Mouse (Mus musculus) neural tube, embryonic 10.5 days (tissue): Measurements from ENCODE around the gene Cd59a.
A peak's percentile ranks its signal among the peaks of the same experiment; 100 is the strongest.

Experiments
- DNase-seq: peaks from one replicate; pipeline ENCODE4 v3.0.0-alpha.2; 2017; ENCODE audit warnings: low spot score; ENCODE audit errors: extremely low spot score

Cd59a gene

DNA sequence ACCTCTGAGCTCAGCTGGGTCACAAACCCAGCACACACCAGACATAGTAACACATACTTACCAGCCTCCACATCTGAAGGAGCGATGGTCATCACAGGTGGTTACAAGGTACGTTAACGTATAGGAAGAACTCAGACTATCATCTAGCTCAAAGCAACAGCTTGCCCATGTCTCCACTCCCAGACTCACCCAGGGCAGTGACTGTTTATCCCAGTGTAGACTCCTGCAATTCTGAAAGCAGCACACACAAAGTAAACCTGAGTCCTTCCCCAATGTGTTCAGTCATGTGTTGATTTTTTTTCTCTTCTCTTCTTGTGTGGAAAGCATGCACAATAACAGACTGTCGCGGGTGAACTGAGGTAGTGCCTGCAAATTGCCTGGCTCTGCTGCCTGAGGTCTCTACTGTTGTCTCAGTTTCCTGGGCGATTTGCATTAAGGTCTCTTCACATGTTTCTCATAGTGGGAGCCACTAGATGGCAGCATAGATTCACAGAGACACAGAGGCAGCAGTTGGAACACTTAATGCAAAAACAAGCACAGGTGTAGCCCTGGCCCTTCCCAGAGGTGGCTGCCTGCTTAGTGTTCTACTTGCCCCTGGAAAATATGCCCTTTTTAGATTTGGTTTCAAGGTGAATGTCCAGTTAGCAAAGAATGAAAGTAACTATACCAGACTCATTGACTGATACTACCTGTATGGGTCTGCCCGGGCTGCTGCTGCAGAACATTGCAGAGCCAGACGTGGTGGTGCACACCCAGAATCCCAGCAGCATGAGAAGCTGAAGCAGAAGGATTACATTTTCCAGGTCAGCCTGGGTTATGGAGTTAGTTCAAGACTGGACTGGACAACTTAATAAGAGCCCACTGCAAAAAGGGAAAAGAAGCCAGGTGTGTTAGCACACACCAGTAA lies 38.8 kb downstream of the Cd59a start:
- peak; percentile 65 for DNase-seq

- DNase-seq, result no peak
Measured at GRCm38 (mm10) chr2:104135920-104136319, 40.3 kb downstream of the Cd59a start.

GRCm38 (mm10) chr2:104142140-104142539 lies 46.5 kb downstream of the Cd59a start:
- DNase-seq, result no peak

GRCm38 (mm10) chr2:104144004-104144403 lies 48.4 kb downstream of the Cd59a start:
- no peak for DNase-seq

GRCm38 (mm10) chr2:104145983-104146382 lies 50.4 kb downstream of the Cd59a start:
- DNase-seq, result no peak

GRCm38 (mm10) chr2:104147910-104148561 lies 52.4 kb downstream of the Cd59a start:
- DNase-seq, result no peak

- no peak for DNase-seq
Measured at GRCm38 (mm10) chr2:104150608-104151397, 55.2 kb downstream of the Cd59a start.

DNA sequence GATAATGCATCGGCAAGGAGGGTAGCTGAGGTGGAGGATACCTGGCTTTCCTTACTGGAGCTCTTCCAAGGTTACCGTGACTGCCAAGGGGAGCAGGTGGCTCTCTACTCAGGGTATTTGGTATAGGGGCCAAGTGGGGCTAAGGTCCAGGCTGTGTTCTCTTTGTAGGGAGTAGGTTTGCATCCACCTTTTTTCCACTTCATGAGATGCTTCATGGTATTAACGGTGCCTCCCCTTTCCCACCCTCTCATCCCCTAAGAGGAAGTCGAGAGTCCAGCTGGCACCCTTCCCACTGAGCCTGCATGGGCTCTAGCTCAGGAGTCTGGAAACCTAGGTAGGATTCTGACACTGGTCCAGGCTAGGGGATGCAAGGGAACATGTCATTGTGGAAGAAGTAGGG lies 57.7 kb downstream of the Cd59a start:
- no peak for DNase-seq

DNA sequence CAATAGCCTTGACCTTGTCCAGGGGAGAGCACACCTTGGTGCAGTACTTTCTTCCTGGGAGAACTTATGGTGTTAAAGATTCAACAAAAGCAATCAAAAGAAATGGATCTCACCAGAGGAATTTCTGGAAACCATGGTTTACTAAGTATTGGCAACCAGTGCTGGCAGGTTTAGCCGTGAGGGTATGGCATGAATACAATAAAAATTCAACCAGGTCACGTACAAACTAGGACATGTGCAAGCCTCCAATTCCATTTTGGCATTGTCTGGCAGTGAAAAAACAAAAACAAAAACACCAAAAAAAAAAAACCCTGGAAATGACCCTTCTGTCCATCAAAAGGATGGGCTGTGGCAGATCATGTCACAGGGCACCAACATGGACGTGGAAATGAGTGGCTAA lies 58.3 kb downstream of the Cd59a start:
- no peak for DNase-seq

GRCm38 (mm10) chr2:104157831-104158230 lies 62.2 kb downstream of the Cd59a start:
- no peak for DNase-seq

- no peak for DNase-seq
Measured at GRCm38 (mm10) chr2:104163418-104163817, 67.8 kb downstream of the Cd59a start.

GRCm38 (mm10) chr2:104163978-104164487 lies 68.4 kb downstream of the Cd59a start:
- DNase-seq, result no peak
